In genomic region chr3:103056016-103056595, GRCm38 (mm10) we compare ENCODE assay signal across 31 mouse cellular contexts. TPM values are rescaled to one million over a fixed set of nuclear protein-coding genes. Genes with fewer than 3 reads are reported as not detected.
DNase-seq lines count a peak whose midpoint lies in the region; ATAC-seq and TF ChIP-seq lines count a peak whose summit lies in the region.
"Had no signal": no experiment of that assay in that cellular context is flagged by ENCODE, and none has a peak within 500 bp of the region (broad histone marks: within the 10 kb centered on the region; RNA-seq: fewer than 3 reads in every experiment).

No protein-coding gene starts in this region.

- no peak for TF ChIP-seq EP300 in lung, postnatal 0 days (IDR thresholded peaks at IDR 0.05)

- ATAC-seq in lung, postnatal 0 days, result no peak
- ATAC-seq: forebrain, embryonic 14.5 days; forebrain, postnatal 0 days; hindbrain, postnatal 0 days; inflammation-experienced regulatory T-cells, adult 6 months; intestine, embryonic 16.5 days had no signal

- 0 out of 2 replicates have a peak, but pooled peaks cover 4% of the 10 kb centered on the region for H3K4me1 ChIP-seq in heart, embryonic 10.5 days
- peaks cover 3% of the 10 kb centered on the region; the same call in 1 of the 2 replicates for H3K4me1 ChIP-seq in lung, postnatal 0 days (ENCODE audit: insufficient read depth, low read depth, low read length)

- TF ChIP-seq CTCF in lung, postnatal 0 days (IDR thresholded peaks at IDR 0.05), result no peak

- H3K36me3 ChIP-seq in heart, embryonic 10.5 days, result peaks cover 72% of the 10 kb centered on the region
- H3K36me3 ChIP-seq in lung, postnatal 0 days (ENCODE audit: insufficient read depth, low read length), result peaks cover 18% of the 10 kb centered on the region

- H3K27me3 ChIP-seq in heart, embryonic 10.5 days (ENCODE audit: insufficient read depth, poor library complexity, severe bottlenecking), result no peaks in the 10 kb centered on the region
- no peaks in the 10 kb centered on the region for H3K27me3 ChIP-seq in lung, postnatal 0 days (replicated peaks; ENCODE audit: insufficient read depth, low read length)
- H3K27me3 ChIP-seq: CH12.LX had no signal

- H3K9ac ChIP-seq in lung, postnatal 0 days (replicated peaks; ENCODE audit: low read depth), result no peak overlapping the region
- H3K9ac ChIP-seq: forebrain, postnatal 0 days; hindbrain, embryonic 14.5 days had no signal

- no peak overlapping the region for H3K27ac ChIP-seq in heart, embryonic 10.5 days
- no peak overlapping the region for H3K27ac ChIP-seq in lung, postnatal 0 days (ENCODE audit: low read length)
- H3K27ac ChIP-seq: gastrocnemius, adult 2 months; heart, adult 2 months; hindbrain, embryonic 14.5 days; hindbrain, postnatal 0 days had no signal

- DNase-seq in heart, embryonic 10.5 days (ENCODE audit: low spot score), result peak; percentile 67
- DNase-seq in heart, postnatal 4 days, result no peak
- DNase-seq in NIH3T3 (ENCODE audit: low read depth), result peak; percentile 15
- peak; percentile 69 for DNase-seq in fat pad, adult 2 months (ENCODE audit: extremely low read depth, low read depth, low spot score)
- no peak for DNase-seq in embryo, embryonic 9.5 days (ENCODE audit: extremely low spot score)
- DNase-seq in lung, postnatal 0 days (ENCODE audit: low spot score), result no peak
- DNase-seq: adrenal gland, adult 8-10 months; adrenal gland, postnatal 25 days; B cell, adult 2 months; cerebellum, adult 11-12 months; cerebellum, adult 8-10 months; cerebellum, postnatal 10 days; cerebellum, postnatal 36 days; embryo, embryonic 11 days; forebrain, postnatal 0 days; gastrocnemius, adult 2 months; gastrocnemius, postnatal 14 days; heart, adult 2 months; heart, postnatal 36 days had no signal

- no peak overlapping the region for H3K4me2 ChIP-seq in lung, postnatal 0 days (replicated peaks; ENCODE audit: low read depth, low read length)
- H3K4me2 ChIP-seq: heart, embryonic 11.5 days; hindbrain, embryonic 14.5 days had no signal

- H3K4me3 ChIP-seq in heart, embryonic 10.5 days, result no peak overlapping the region
- no peak overlapping the region for H3K4me3 ChIP-seq in lung, postnatal 0 days (ENCODE audit: low read depth, low read length)
- H3K4me3 ChIP-seq: gastrocnemius, adult 2 months; heart, adult 2 months had no signal

- H3K9me3 ChIP-seq in heart, embryonic 10.5 days, result no peaks in the 10 kb centered on the region
- no peaks in the 10 kb centered on the region for H3K9me3 ChIP-seq in lung, postnatal 0 days (ENCODE audit: low read length)
- H3K9me3 ChIP-seq: G1E had no signal

- WGBS in heart, embryonic 10.5 days, result 89% methylated on average over 5 of the region's 5 CpGs
- WGBS in lung, postnatal 0 days, result 86% methylated on average over 5 of the region's 5 CpGs

RNA-seq across cellular contexts. Expression of gene Nras, which starts 2.0 kb away (rescaled TPM):
- 109 and 122 TPM in 2 replicates for polyA plus RNA-seq in heart, embryonic 10.5 days (2016; fragmentation: Nextera tagmentation; extraction: Ambion mirVana)
- total RNA-seq in heart, postnatal 4 days (2021), result 100 to 1,000 TPM; 120 to 122 TPM
- 48.0 and 53.6 TPM in 2 replicates for polyA plus RNA-seq in lung, postnatal 0 days (2015; fragmentation: Nextera tagmentation; extraction: Ambion mirVana)

RNA-seq across cellular contexts. Expression of gene Ampd1, which starts 17.7 kb away (rescaled TPM):
- not detected in 2 replicates for polyA plus RNA-seq in heart, embryonic 10.5 days (2016; fragmentation: Nextera tagmentation; extraction: Ambion mirVana)
- total RNA-seq in heart, postnatal 4 days (2021), result under 1 TPM; 0.25 to 0.43 TPM
- 0.44 and 0.45 TPM in 2 replicates for polyA plus RNA-seq in lung, postnatal 0 days (2015; fragmentation: Nextera tagmentation; extraction: Ambion mirVana)
- total RNA-seq: adrenal gland, adult 8-10 months; adrenal gland, postnatal 25 days; CH12.LX; forebrain, postnatal 0 days; heart, adult 2 months; heart, postnatal 36 days had no signal
- polyA plus RNA-seq: cortical plate, adult 2 months; embryonic facial prominence, embryonic 11.5 days; forebrain, embryonic 14.5 days; forebrain, postnatal 0 days; frontal cortex, adult 2 months; G1E; heart, embryonic 11.5 days; heart, postnatal 0 days; hindbrain, embryonic 14.5 days; hindbrain, postnatal 0 days; intestine, embryonic 16.5 days had no signal

RNA-seq across cellular contexts. Expression of gene Csde1, which starts 35.9 kb away (rescaled TPM):
- 352 and 387 TPM in 2 replicates for polyA plus RNA-seq in heart, embryonic 10.5 days (2016; fragmentation: Nextera tagmentation; extraction: Ambion mirVana)
- 100 to 1,000 TPM; 384 to 408 TPM for total RNA-seq in heart, postnatal 4 days (2021)
- 167 and 191 TPM in 2 replicates for polyA plus RNA-seq in lung, postnatal 0 days (2015; fragmentation: Nextera tagmentation; extraction: Ambion mirVana)

RNA-seq across cellular contexts. Expression of gene Dennd2c, which starts 46.3 kb away (rescaled TPM):
- polyA plus RNA-seq in heart, embryonic 10.5 days (2016; fragmentation: Nextera tagmentation; extraction: Ambion mirVana), result 3.4 and 4.4 TPM in 2 replicates
- total RNA-seq in heart, postnatal 4 days (2021), result 1 to 10 TPM; 3.6 to 4.3 TPM
- 3.4 and 3.5 TPM in 2 replicates for polyA plus RNA-seq in lung, postnatal 0 days (2015; fragmentation: Nextera tagmentation; extraction: Ambion mirVana)

Comparison
In these comparisons a context has a peak if more than half of its experiments do, and no peak if none do; other contexts are left out.
1. DNase-seq: peak in heart, embryonic 10.5 days (single experiment), NIH3T3 (single experiment) and fat pad, adult 2 months (single experiment); none in heart, postnatal 4 days (single experiment), embryo, embryonic 9.5 days (single experiment) and lung, postnatal 0 days (single experiment).